Mouse (Mus musculus) cerebellum, postnatal 10 days (tissue): ENCODE results near the gene Tmco3.
"Not testable (repeated sequence)": the region's sequence is repeated elsewhere in the genome, so short reads cannot be mapped to it uniquely, and the experiment has no call there.

Experiments used
- DNase-seq, 2 experiments: peaks; one replicate each; pipeline ENCODE4 v3.0.0; 2021; ENCODE audit warnings: mixed read lengths in 2 of 2

Gene Tmco3

GRCm38 (mm10) chr8:13306309-13306909 lies 18.4 kb downstream of the Tmco3 start:
- DNase-seq = no peak

- no peak for DNase-seq
These were observed 18.9 kb downstream of the Tmco3 start for GRCm38 (mm10) chr8:13306916-13307315.

- no peak for DNase-seq
These were observed 26.9 kb downstream of the Tmco3 start for GRCm38 (mm10) chr8:13314922-13315321.

- DNase-seq = no peak
These were observed 28.7 kb downstream of the Tmco3 start for GRCm38 (mm10) chr8:13316671-13317070.

- peak; percentile 57 to 63 for DNase-seq
These were observed 38.6 kb downstream of the Tmco3 start for GRCm38 (mm10) chr8:13326598-13326997.

- no peak for DNase-seq
These were observed 46.7 kb downstream of the Tmco3 start for GRCm38 (mm10) chr8:13334671-13335070.

- DNase-seq = not testable (repeated sequence)
These were observed 49.3 kb downstream of the Tmco3 start for GRCm38 (mm10) chr8:13337245-13337644.

- DNase-seq = no peak
These were observed 49.7 kb downstream of the Tmco3 start for GRCm38 (mm10) chr8:13337678-13338077.

GRCm38 (mm10) chr8:13338255-13338860 lies 50.4 kb downstream of the Tmco3 start, which contains the start of gene Tfdp1:
Gene Tfdp1 (plus strand): TSS chr8:13338751.
- DNase-seq = peak; percentile 81 to 92

- peak; percentile 59 to 63 for DNase-seq
These were observed 51.1 kb downstream of the Tmco3 start for GRCm38 (mm10) chr8:13338901-13339645.

GRCm38 (mm10) chr8:13339646-13339990 lies 51.6 kb downstream of the Tmco3 start:
- peak; percentile 26 to 39 for DNase-seq

- no peak for DNase-seq
These were observed 52.7 kb downstream of the Tmco3 start for GRCm38 (mm10) chr8:13340650-13341049.

- DNase-seq = no peak
These were observed 54.4 kb downstream of the Tmco3 start for GRCm38 (mm10) chr8:13342340-13342739.

- DNase-seq = no peak
These were observed 55.1 kb downstream of the Tmco3 start for GRCm38 (mm10) chr8:13343134-13343533.

GRCm38 (mm10) chr8:13350052-13350451 lies 62.1 kb downstream of the Tmco3 start:
- no peak for DNase-seq

GRCm38 (mm10) chr8:13351593-13351992 lies 63.6 kb downstream of the Tmco3 start:
- no peak for DNase-seq

GRCm38 (mm10) chr8:13352601-13353000 lies 64.6 kb downstream of the Tmco3 start:
- DNase-seq = no peak

- DNase-seq = no peak
These were observed 65.3 kb downstream of the Tmco3 start for GRCm38 (mm10) chr8:13353155-13353833.

- no peak for DNase-seq
These were observed 65.9 kb downstream of the Tmco3 start for GRCm38 (mm10) chr8:13353883-13354282.

- no peak for DNase-seq
These were observed 68.2 kb downstream of the Tmco3 start for GRCm38 (mm10) chr8:13356221-13356620.

- DNase-seq = no peak
These were observed 68.7 kb downstream of the Tmco3 start for GRCm38 (mm10) chr8:13356681-13357080.

- DNase-seq = no peak
These were observed 72.2 kb downstream of the Tmco3 start for GRCm38 (mm10) chr8:13360213-13360612.

GRCm38 (mm10) chr8:13361865-13362264 lies 73.9 kb downstream of the Tmco3 start:
- peak in 1 of 2 experiments; percentile 26 for DNase-seq
